Mouse (Mus musculus) spleen, postnatal 36 days (tissue): ENCODE results near the gene Gga3.
A peak's percentile ranks its signal among the peaks of the same experiment; 100 is the strongest.

ENCODE experiments used
- DNase-seq, 2 experiments: peaks; one replicate each; pipeline ENCODE4 v3.0.0; 2022; ENCODE audit warnings: low spot score in 2 of 2, mixed read lengths in 1 of 2

Gene Gga3

GRCm38 (mm10) chr11:115563406-115563805, 40.4 kb downstream of the Gga3 start:
- DNase-seq, result peak in 1 of 2 experiments; percentile 35

GRCm38 (mm10) chr11:115555717-115556116, 48.1 kb downstream of the Gga3 start:
- DNase-seq, result no peak

- peak; percentile 20 to 22 for DNase-seq
Observed at GRCm38 (mm10) chr11:115552783-115553182, 51.1 kb downstream of the Gga3 start.

- no peak for DNase-seq
Observed at GRCm38 (mm10) chr11:115543571-115543970, 60.3 kb downstream of the Gga3 start.

GRCm38 (mm10) chr11:115538045-115538444, 65.8 kb downstream of the Gga3 start:
- DNase-seq, result peak in 1 of 2 experiments; percentile 19

- DNase-seq, result no peak
Observed at GRCm38 (mm10) chr11:115536856-115537568, 66.8 kb downstream of the Gga3 start.

GRCm38 (mm10) chr11:115536038-115536681, 67.7 kb downstream of the Gga3 start, which contains the start of gene Sumo2:
Gene Sumo2 (minus strand): TSS chr11:115536276.
- peak; percentile 98 for DNase-seq

GRCm38 (mm10) chr11:115535401-115536037, 68.3 kb downstream of the Gga3 start:
- peak; percentile 62 to 67 for DNase-seq

GRCm38 (mm10) chr11:115534759-115535371, 69.0 kb downstream of the Gga3 start:
- DNase-seq, result no peak
